13 mouse cellular contexts compared by ENCODE assay signal in the genomic region with DNA sequence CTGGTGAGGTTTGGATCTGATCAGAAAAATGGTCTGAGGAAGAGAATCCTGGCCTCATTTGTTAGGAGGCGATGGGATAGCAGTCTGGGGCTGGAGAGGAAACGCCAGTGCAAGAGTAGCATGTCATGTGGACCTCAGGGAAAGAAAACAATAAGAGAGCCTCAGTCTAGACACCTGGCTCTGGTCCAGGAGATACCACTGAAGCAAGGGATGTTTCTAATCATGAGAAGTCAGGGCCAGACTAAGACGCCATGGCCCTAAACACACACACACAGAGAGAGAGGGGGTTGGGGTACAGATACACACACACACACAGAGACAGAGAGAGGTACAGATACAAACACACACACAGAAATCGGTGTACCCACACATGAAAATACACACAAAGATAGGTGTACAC.
DNase-seq lines count a peak whose midpoint lies in the region; ATAC-seq and TF ChIP-seq lines count a peak whose summit lies in the region.
"Had no signal": no experiment of that assay in that cellular context is flagged by ENCODE, and none has a peak within 500 bp of the region (broad histone marks: within the 10 kb centered on the region; RNA-seq: fewer than 3 reads in every experiment).

No protein-coding gene starts in this region.

- H3K9me3 ChIP-seq in heart, embryonic 15.5 days (replicated peaks), result no peaks in the 10 kb centered on the region
- no peaks in the 10 kb centered on the region for H3K9me3 ChIP-seq in stomach, embryonic 16.5 days (replicated peaks; ENCODE audit: control insufficient read depth, low read length)
- H3K9me3 ChIP-seq in stomach, postnatal 0 days (ENCODE audit: control insufficient read depth, low read length), result no peaks in the 10 kb centered on the region
- H3K9me3 ChIP-seq: forebrain, embryonic 15.5 days had no signal

- peaks cover 8% of the 10 kb centered on the region for H3K4me1 ChIP-seq in heart, embryonic 15.5 days (replicated peaks)
- H3K4me1 ChIP-seq in stomach, embryonic 16.5 days (ENCODE audit: control insufficient read depth, insufficient read depth, low read length), result peaks cover 14% of the 10 kb centered on the region
- no peaks in the 10 kb centered on the region for H3K4me1 ChIP-seq in stomach, postnatal 0 days (replicated peaks; ENCODE audit: control insufficient read depth, insufficient read depth)

- H3K36me3 ChIP-seq in heart, embryonic 15.5 days, result no peaks in the 10 kb centered on the region
- H3K36me3 ChIP-seq in stomach, embryonic 16.5 days (ENCODE audit: control insufficient read depth, insufficient read depth, low read length), result no peaks in the 10 kb centered on the region
- H3K36me3 ChIP-seq in stomach, postnatal 0 days (ENCODE audit: control insufficient read depth, insufficient read depth, low read length), result no peaks in the 10 kb centered on the region

- TF ChIP-seq EP300 in stomach, postnatal 0 days (optimal IDR thresholded peaks at IDR 0.05), result no peak

- no peak overlapping the region for H3K4me2 ChIP-seq in heart, embryonic 15.5 days
- H3K4me2 ChIP-seq in stomach, embryonic 16.5 days (ENCODE audit: low read depth, low read length), result no peak overlapping the region
- H3K4me2 ChIP-seq in stomach, postnatal 0 days (replicated peaks; ENCODE audit: low read depth), result no peak overlapping the region
- H3K4me2 ChIP-seq: forebrain, embryonic 15.5 days had no signal

- WGBS in heart, embryonic 15.5 days, result 38% methylated on average over 4 of the region's 4 CpGs
- WGBS in stomach, embryonic 16.5 days, result 42% methylated on average over 4 of the region's 4 CpGs
- 53% methylated on average over 4 of the region's 4 CpGs for WGBS in stomach, postnatal 0 days

- TF ChIP-seq CTCF in stomach, postnatal 0 days (IDR thresholded peaks at IDR 0.05; ENCODE audit: low read depth), result no peak

- H3K27me3 ChIP-seq in heart, embryonic 15.5 days, result no peaks in the 10 kb centered on the region; the same call in 1 of the 2 replicates
- no peaks in the 10 kb centered on the region for H3K27me3 ChIP-seq in stomach, embryonic 16.5 days (ENCODE audit: control insufficient read depth, insufficient read depth, low read length)
- H3K27me3 ChIP-seq in stomach, postnatal 0 days (ENCODE audit: control insufficient read depth, insufficient read depth, low read length), result no peaks in the 10 kb centered on the region
- H3K27me3 ChIP-seq: forebrain, embryonic 15.5 days had no signal

- 0 out of 2 replicates have a peak overlapping the region, but pooled peaks have one; percentile 15 for H3K27ac ChIP-seq in heart, embryonic 15.5 days
- H3K27ac ChIP-seq in stomach, embryonic 16.5 days (ENCODE audit: low read length), result no peak overlapping the region
- H3K27ac ChIP-seq in stomach, postnatal 0 days (replicated peaks), result no peak overlapping the region

- DNase-seq in heart, postnatal 25 days (ENCODE audit: low spot score), result no peak
- peak; percentile 45 for DNase-seq in kidney, postnatal 14 days
- no peak for DNase-seq in kidney, adult 8-10 months
- no peak for DNase-seq in stomach, postnatal 0 days (ENCODE audit: low spot score)
- DNase-seq in gastrocnemius, postnatal 10 days, result no peak
- DNase-seq: adrenal gland, postnatal 36 days; cerebellum, adult 11-12 months; thymus, postnatal 25 days had no signal

- H3K4me3 ChIP-seq in heart, embryonic 15.5 days, result no peak overlapping the region
- H3K4me3 ChIP-seq in stomach, embryonic 16.5 days (replicated peaks; ENCODE audit: low read length), result no peak overlapping the region
- no peak overlapping the region for H3K4me3 ChIP-seq in stomach, postnatal 0 days (ENCODE audit: low read depth, low read length)
- H3K4me3 ChIP-seq: forebrain, embryonic 15.5 days had no signal

- H3K9ac ChIP-seq in heart, embryonic 15.5 days, result no peak overlapping the region
- H3K9ac ChIP-seq in stomach, embryonic 16.5 days (ENCODE audit: low read length), result no peak overlapping the region
- no peak overlapping the region for H3K9ac ChIP-seq in stomach, postnatal 0 days (ENCODE audit: low read length)
- H3K9ac ChIP-seq: forebrain, embryonic 15.5 days had no signal

- intact Hi-C loops in heart, postnatal 25 days (cut with DNase I), result no loop called here

- 0 out of 2 replicates have a peak, but pooled peaks have one; percentile 50 for ATAC-seq in heart, embryonic 15.5 days (replicated peaks; ENCODE audit: insufficient number of reproducible peaks, insufficient read depth, low FRiP score, low read depth)
- peak; percentile 53; the same call in 1 of the 2 replicates for ATAC-seq in stomach, embryonic 16.5 days (ENCODE audit: insufficient read depth, low FRiP score)
- ATAC-seq in stomach, postnatal 0 days (ENCODE audit: low FRiP score, low TSS enrichment), result no peak
- 0 out of 2 replicates have a peak, but pooled peaks have one; percentile 31 for ATAC-seq in megakaryocyte-erythroid progenitor cell, adult 5-6 weeks (replicated peaks; ENCODE audit: low FRiP score, low TSS enrichment, poor library complexity, severe bottlenecking)
- ATAC-seq: CD4-positive, CD25-positive, alpha-beta regulatory T cell, adult 4 months; forebrain, embryonic 15.5 days had no signal
